Mouse (Mus musculus) liver, embryonic 12.5 days (tissue): ENCODE results near the gene Tspan4. TPM values are rescaled to one million over a fixed set of nuclear protein-coding genes. Genes with fewer than 3 reads are reported as not detected.

Experiments
- ATAC-seq: fragments of 200-750 bp; cut with Nextera tagmentation; 2 replicates; pipeline ENCODE4 v1.8.0; 2017; ENCODE audit warnings: moderate number of reproducible peaks, mild to moderate bottlenecking, moderate library complexity
- H3K27ac ChIP-seq: fragments of 300-500 bp; sonication (generic); 2 replicates; pipeline ENCODE4 v1.5.1; 2016; ENCODE audit warnings: mild to moderate bottlenecking
- H3K27me3 ChIP-seq: fragments of 300-500 bp; sonication (generic); replicated peaks from 2 replicates; pipeline ENCODE4 v1.6.1; 2016; ENCODE audit warnings: mild to moderate bottlenecking, moderate library complexity
- H3K36me3 ChIP-seq: fragments of 300-500 bp; sonication (generic); 2 replicates; pipeline ENCODE4 v1.6.1; 2016; ENCODE audit warnings: mild to moderate bottlenecking, moderate library complexity
- H3K4me1 ChIP-seq: fragments of 300-500 bp; sonication (generic); 2 replicates; pipeline ENCODE4 v1.6.1; 2016
- H3K4me2 ChIP-seq: fragments of 300-500 bp; sonication (generic); 2 replicates; pipeline ENCODE4 v1.6.1; 2016; ENCODE audit warnings: mild to moderate bottlenecking, moderate library complexity
- H3K4me3 ChIP-seq: fragments of 300-500 bp; sonication (generic); 2 replicates; pipeline ENCODE4 v1.5.1; 2016; ENCODE audit warnings: mild to moderate bottlenecking, moderate library complexity
- H3K9ac ChIP-seq: fragments of 300-500 bp; sonication (generic); 2 replicates; pipeline ENCODE4 v1.6.1; 2016; ENCODE audit warnings: mild to moderate bottlenecking, moderate library complexity
- H3K9me3 ChIP-seq: fragments of 300-500 bp; sonication (generic); replicated peaks from 2 replicates; pipeline ENCODE4 v1.6.1; 2016; ENCODE audit warnings: mild to moderate bottlenecking, moderate library complexity
- WGBS: fragments of 180-500 bp; shearing (Covaris S2); methylation state at CpG from one replicate; pipeline ENCODE4 v1.1.7; 2016; ENCODE audit not compliant: insufficient replicate concordance; 5-methylcytosine and 5-hydroxymethylcytosine counted together
- polyA plus RNA-seq: library from polyadenylated mRNA; unstranded; fragments of >200 nt; fragmentation: Nextera tagmentation; extraction: Ambion mirVana; gene quantifications from 2 replicates; pipeline ENCODE4 v1.2.1, GENCODE M21; 2016

Gene Tspan4
- polyA plus RNA-seq, 1 experiment from 2014 or later: 60.9 TPM

- no peak overlapping the region for H3K9ac ChIP-seq
- H3K36me3 ChIP-seq: peaks cover 30% of the 10 kb centered on the region
- no peak overlapping the region for H3K4me3 ChIP-seq
- H3K27ac ChIP-seq: no peak overlapping the region
- H3K4me1 ChIP-seq: peaks cover 36% of the 10 kb centered on the region
- peaks cover 31% of the 10 kb centered on the region for H3K27me3 ChIP-seq
- H3K9me3 ChIP-seq: no peaks in the 10 kb centered on the region
- WGBS: 73% methylated on average over 6 of the region's 6 CpGs
- no peak for ATAC-seq
- H3K4me2 ChIP-seq: no peak overlapping the region; the same call in 1 of the 2 replicates
Observed at GRCm38 (mm10) chr7:141483114-141483653, 8.1 kb downstream of the Tspan4 start.

DNA sequence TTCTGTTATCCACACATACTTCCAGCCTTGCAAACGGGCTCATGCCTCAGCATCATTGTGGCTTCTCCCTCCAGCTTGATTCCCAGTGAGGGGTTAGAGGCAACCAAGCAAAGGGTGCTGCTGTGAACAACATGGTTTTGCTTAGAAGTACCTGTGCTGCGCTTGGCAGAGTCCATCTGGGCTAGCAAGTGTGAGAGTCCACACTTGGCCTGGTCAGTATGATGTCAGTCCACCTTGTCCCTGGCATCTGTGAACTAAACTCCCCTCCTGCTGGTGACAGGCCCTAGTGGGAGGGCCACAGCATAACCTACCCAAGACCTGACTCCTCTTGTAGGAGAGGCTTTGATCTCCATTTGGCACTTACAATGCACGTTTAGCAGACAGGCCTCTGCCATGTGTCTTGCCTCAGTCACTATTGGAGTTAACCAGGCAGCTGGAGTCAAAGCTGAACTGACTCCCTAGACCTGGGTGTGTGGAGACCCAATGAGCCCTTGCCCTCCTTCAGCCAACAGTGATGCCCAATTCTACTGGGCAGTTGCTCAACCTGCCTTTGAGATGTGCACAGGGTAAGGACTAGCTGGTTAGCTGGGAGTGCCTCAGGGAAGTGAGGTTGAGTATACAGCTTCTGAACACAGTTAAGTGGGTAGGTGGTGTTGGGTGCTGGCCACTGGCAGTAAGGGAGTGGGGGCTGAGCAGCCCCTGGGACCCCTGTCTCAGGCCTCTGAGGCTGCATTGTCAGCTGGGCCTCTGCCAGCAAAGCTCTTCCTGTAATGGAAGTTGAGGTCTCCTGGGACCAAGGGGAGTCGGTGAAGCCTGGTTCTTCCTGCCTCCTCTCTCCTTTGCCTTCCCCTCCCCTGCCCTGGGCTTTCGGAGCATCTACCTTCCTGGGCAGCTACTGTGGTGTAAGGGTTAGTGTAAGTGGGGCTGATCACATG is 9.4 kb downstream of the Tspan4 start:
- Histone ChIP-seq H3K27me3 (peaks cover 31% of the 10 kb centered on the region), H3K4me3 (no peak overlapping the region), H3K9ac (no peak overlapping the region), H3K9me3 (no peaks in the 10 kb centered on the region), H3K4me1 (peaks cover 30% of the 10 kb centered on the region), H3K27ac (no peak overlapping the region), H3K4me2 (no peak overlapping the region), H3K36me3 (peaks cover 28% of the 10 kb centered on the region)
- WGBS: 73% methylated on average over 5 of the region's 5 CpGs
- no peak for ATAC-seq

DNA sequence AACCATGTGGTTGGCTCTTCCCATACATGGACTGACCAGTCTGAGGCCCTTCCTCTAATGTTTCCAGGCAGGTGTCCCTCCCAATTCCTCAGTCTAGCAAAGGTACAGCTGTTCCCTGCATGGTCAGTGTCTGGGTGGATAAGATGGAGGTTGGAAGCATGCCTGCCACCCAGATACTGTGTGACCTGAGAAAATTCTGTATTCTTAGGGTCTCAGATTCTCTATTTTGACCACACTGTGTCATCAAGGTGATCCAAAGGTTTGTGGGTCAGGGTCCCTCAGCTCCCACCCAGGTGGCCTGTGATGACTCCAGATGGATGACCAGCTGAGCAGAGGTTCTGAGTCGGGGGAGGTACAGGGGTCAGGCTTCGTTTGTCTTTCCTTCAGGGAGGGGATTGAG is 10.1 kb downstream of the Tspan4 start:
- H3K4me3 ChIP-seq: no peak overlapping the region
- WGBS: 78% methylated on average over 2 of the region's 2 CpGs
- H3K9ac ChIP-seq: no peak overlapping the region
- no peak overlapping the region for H3K4me2 ChIP-seq
- H3K27ac ChIP-seq: no peak overlapping the region
- peaks cover 28% of the 10 kb centered on the region for H3K4me1 ChIP-seq
- H3K27me3 ChIP-seq: peaks cover 31% of the 10 kb centered on the region
- H3K9me3 ChIP-seq: no peaks in the 10 kb centered on the region
- ATAC-seq: no peak
- H3K36me3 ChIP-seq: peaks cover 34% of the 10 kb centered on the region

GRCm38 (mm10) chr7:141485606-141486005 is 10.6 kb downstream of the Tspan4 start:
- no peak overlapping the region for H3K4me3 ChIP-seq
- WGBS: 83% methylated on average over 2 of the region's 2 CpGs
- H3K9ac ChIP-seq: no peak overlapping the region
- H3K27me3 ChIP-seq: peaks cover 31% of the 10 kb centered on the region
- H3K27ac ChIP-seq: no peak overlapping the region
- H3K4me1 ChIP-seq: peaks cover 24% of the 10 kb centered on the region
- no peak for ATAC-seq
- no peaks in the 10 kb centered on the region for H3K9me3 ChIP-seq
- H3K36me3 ChIP-seq: peaks cover 35% of the 10 kb centered on the region
- H3K4me2 ChIP-seq: no peak overlapping the region

DNA sequence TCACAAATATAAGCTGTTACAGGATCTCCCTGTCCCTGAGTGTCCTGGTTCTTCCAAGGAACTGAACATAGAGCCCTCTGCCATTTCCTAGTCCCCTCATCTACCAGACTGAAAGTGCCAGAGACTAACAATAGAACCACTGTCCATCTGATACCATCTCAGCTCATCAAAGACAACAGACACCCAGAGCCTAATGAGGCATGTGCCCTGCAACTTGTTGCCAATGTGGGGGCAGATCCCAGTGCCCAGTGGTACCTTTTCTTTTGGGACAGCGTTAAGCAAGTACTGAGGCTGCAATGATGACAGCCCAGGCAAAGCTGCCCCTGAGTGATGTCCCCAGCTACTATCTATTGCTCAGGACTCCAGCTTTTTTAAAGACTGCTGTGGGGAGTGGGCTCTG is 11.2 kb downstream of the Tspan4 start:
- no peak overlapping the region for H3K27ac ChIP-seq
- H3K4me1 ChIP-seq: peaks cover 23% of the 10 kb centered on the region
- peaks cover 26% of the 10 kb centered on the region for H3K27me3 ChIP-seq
- ATAC-seq: no peak
- H3K4me2 ChIP-seq: no peak overlapping the region
- no peak overlapping the region for H3K9ac ChIP-seq
- peaks cover 38% of the 10 kb centered on the region for H3K36me3 ChIP-seq
- no peaks in the 10 kb centered on the region for H3K9me3 ChIP-seq
- 83% methylated on average over 1 of the region's 1 CpGs for WGBS
- H3K4me3 ChIP-seq: no peak overlapping the region

- no peak for ATAC-seq
- H3K36me3 ChIP-seq: peaks cover 47% of the 10 kb centered on the region
- no peak overlapping the region for H3K4me3 ChIP-seq
- H3K27me3 ChIP-seq: peaks cover 17% of the 10 kb centered on the region
- no peak overlapping the region for H3K9ac ChIP-seq
- 76% methylated on average over 7 of the region's 7 CpGs for WGBS
- H3K9me3 ChIP-seq: no peaks in the 10 kb centered on the region
- peaks cover 20% of the 10 kb centered on the region for H3K4me1 ChIP-seq
- no peak overlapping the region for H3K4me2 ChIP-seq
- H3K27ac ChIP-seq: no peak overlapping the region
Observed at GRCm38 (mm10) chr7:141487141-141487540, 12.1 kb downstream of the Tspan4 start.

DNA sequence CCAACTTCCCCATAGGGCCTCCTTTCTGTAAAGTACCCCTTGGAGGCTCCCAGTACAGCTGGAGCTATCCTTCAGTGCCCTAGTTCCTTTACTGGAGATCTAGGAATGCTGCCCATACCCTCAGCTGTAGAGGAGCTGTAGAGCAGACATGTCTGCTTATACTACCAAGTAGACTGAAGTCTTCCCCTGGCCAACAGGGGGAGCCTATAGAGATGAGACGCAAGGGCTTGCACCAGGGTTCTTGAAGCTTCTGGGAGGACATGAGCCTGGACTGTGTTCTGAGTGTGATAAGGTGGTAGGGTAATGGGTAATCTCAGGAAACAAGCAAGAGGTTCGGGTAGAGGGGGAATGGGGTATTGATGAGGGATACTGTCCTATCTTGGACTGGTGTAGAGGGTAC is 16.1 kb downstream of the Tspan4 start:
- ATAC-seq: peak; percentile 74
- WGBS: 42% methylated on average over 2 of the region's 2 CpGs
- Histone ChIP-seq H3K4me2 (no peak overlapping the region), H3K36me3 (peaks cover 69% of the 10 kb centered on the region), H3K9me3 (no peaks in the 10 kb centered on the region), H3K9ac (no peak overlapping the region), H3K27ac (no peak overlapping the region), H3K4me1 (peaks cover 11% of the 10 kb centered on the region), H3K27me3 (no peaks in the 10 kb centered on the region), H3K4me3 (no peak overlapping the region)

DNA sequence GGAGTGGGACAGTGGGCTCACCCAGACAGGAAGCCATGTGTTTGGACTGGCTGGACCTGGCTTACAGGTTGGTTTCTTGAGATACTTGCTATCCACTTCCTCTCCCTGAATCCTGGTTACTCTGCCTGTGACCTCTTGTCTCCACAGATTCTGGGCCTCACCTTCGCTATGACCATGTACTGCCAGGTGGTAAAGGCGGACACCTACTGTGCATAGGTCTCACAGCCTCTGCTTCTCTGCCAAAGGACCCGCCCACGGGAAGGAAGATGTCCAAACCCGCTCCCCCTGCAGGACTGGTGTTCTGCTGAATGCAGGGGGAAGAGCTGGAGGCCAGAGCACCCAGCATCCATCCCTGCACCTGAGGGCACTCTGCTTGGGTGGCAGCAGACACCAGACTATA is 17.7 kb downstream of the Tspan4 start:
- H3K4me1 ChIP-seq: peaks cover 11% of the 10 kb centered on the region
- no peak overlapping the region for H3K4me2 ChIP-seq
- H3K9me3 ChIP-seq: no peaks in the 10 kb centered on the region
- peaks cover 67% of the 10 kb centered on the region for H3K36me3 ChIP-seq
- no peak overlapping the region for H3K9ac ChIP-seq
- H3K27ac ChIP-seq: no peak overlapping the region
- WGBS: 88% methylated on average over 5 of the region's 5 CpGs
- H3K27me3 ChIP-seq: no peaks in the 10 kb centered on the region
- no peak overlapping the region for H3K4me3 ChIP-seq
- ATAC-seq: no peak

DNA sequence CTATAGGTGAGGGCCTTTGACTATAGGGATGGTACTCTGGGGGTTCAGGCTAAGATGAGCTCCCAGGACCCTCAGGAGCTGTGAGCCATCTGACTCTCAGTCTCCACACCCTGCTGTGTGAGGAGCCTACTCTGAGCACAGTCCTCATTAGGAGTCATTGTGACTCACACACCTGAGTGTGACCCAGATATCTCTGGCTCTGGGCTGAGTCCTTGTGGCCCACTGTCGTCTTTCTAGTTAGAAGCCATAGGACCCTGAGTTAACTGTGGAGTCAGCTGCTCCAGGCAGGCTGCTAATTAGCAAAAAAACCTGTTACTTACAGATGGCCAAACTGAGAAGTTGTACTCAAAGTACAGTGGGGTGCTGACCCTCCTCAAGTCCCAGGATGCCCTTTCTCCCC is 18.7 kb downstream of the Tspan4 start:
- no peaks in the 10 kb centered on the region for H3K9me3 ChIP-seq
- H3K36me3 ChIP-seq: peaks cover 64% of the 10 kb centered on the region
- H3K27me3 ChIP-seq: no peaks in the 10 kb centered on the region
- H3K4me2 ChIP-seq: no peak overlapping the region
- no peak overlapping the region for H3K9ac ChIP-seq
- 64% methylated on average over 1 of the region's 1 CpGs for WGBS
- no peak overlapping the region for H3K4me3 ChIP-seq
- ATAC-seq: no peak
- H3K4me1 ChIP-seq: peaks cover 11% of the 10 kb centered on the region
- no peak overlapping the region for H3K27ac ChIP-seq

DNA sequence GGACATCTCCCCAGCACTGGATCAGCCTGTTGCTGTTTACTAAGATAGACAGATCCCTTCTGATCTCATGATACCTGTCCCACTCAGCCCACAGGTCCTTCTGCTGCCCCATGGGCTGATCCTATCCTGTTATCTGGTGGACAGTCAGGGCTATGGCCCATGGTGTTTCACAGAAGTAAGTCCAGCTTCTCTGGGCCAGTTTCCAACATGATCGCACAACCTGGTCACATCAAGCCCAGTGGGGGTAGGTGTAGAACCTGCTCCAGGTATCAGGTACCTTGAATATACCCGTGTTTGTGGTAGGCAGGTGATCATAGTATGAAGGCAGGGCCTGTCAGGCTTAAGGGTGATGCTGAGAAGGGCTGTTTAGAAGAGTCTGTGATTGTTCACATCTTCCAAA is 20.3 kb downstream of the Tspan4 start:
- peaks cover 11% of the 10 kb centered on the region for H3K4me1 ChIP-seq
- WGBS: 77% methylated on average over 2 of the region's 2 CpGs
- peaks cover 70% of the 10 kb centered on the region for H3K36me3 ChIP-seq
- H3K9me3 ChIP-seq: no peaks in the 10 kb centered on the region
- H3K4me3 ChIP-seq: no peak overlapping the region
- no peak overlapping the region for H3K9ac ChIP-seq
- no peak overlapping the region for H3K27ac ChIP-seq
- no peaks in the 10 kb centered on the region for H3K27me3 ChIP-seq
- ATAC-seq: no peak
- H3K4me2 ChIP-seq: no peak overlapping the region

- peaks cover 72% of the 10 kb centered on the region for H3K36me3 ChIP-seq
- H3K27ac ChIP-seq: no peak overlapping the region
- H3K4me2 ChIP-seq: no peak overlapping the region
- peaks cover 9% of the 10 kb centered on the region for H3K4me1 ChIP-seq
- H3K9ac ChIP-seq: no peak overlapping the region
- no peaks in the 10 kb centered on the region for H3K9me3 ChIP-seq
- ATAC-seq: no peak
- H3K27me3 ChIP-seq: no peaks in the 10 kb centered on the region
- WGBS: 83% methylated on average over 4 of the region's 4 CpGs
- no peak overlapping the region for H3K4me3 ChIP-seq
Observed at GRCm38 (mm10) chr7:141495940-141496339, 20.9 kb downstream of the Tspan4 start.

GRCm38 (mm10) chr7:141497600-141497999 is 22.6 kb downstream of the Tspan4 start:
- no peak for ATAC-seq
- no peaks in the 10 kb centered on the region for H3K9me3 ChIP-seq
- no peak overlapping the region for H3K9ac ChIP-seq
- 90% methylated on average over 3 of the region's 3 CpGs for WGBS
- H3K27ac ChIP-seq: no peak overlapping the region
- no peak overlapping the region for H3K4me3 ChIP-seq
- H3K4me1 ChIP-seq: peaks cover 9% of the 10 kb centered on the region
- H3K27me3 ChIP-seq: no peaks in the 10 kb centered on the region
- H3K36me3 ChIP-seq: peaks cover 65% of the 10 kb centered on the region
- no peak overlapping the region for H3K4me2 ChIP-seq
